Mouse (Mus musculus) thymus, postnatal 10 days (tissue): Measurements from ENCODE around the gene Atp11a.

Experiments
- DNase-seq, 2 experiments: peaks; one replicate each; pipeline ENCODE4 v3.0.0; 2021; ENCODE audit warnings: low spot score in 2 of 2

Atp11a gene

GRCm38 (mm10) chr8:12906597-12906996, 149.8 kb downstream of the Atp11a start:
- DNase-seq, result no peak

- DNase-seq, result no peak
Observed at GRCm38 (mm10) chr8:12907730-12908129, 150.9 kb downstream of the Atp11a start.

DNA sequence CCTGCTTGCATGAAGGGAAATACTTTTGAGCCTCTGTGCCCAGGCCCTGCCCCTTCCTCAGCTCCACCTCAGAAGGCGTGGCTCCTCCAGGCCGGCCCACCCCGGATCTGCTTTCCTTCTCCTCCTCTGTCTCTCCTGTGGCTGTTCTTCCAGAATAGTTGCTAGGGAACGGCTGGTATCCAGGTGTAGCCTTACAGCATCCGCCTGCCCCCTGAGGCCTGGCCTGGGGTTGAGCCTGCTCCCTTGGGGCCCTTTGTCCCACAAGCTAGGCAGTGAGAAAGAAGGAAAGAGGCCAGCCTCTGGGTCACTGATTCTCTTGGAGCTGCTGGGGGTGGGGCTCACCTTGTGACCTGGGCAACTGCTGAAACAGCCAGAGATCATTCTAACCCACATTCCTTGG, 155.2 kb downstream of the Atp11a start:
- DNase-seq, result no peak

GRCm38 (mm10) chr8:12915187-12916006, 158.6 kb downstream of the Atp11a start:
- DNase-seq, result no peak

GRCm38 (mm10) chr8:12916156-12916900, 159.5 kb downstream of the Atp11a start:
- no peak for DNase-seq

DNA sequence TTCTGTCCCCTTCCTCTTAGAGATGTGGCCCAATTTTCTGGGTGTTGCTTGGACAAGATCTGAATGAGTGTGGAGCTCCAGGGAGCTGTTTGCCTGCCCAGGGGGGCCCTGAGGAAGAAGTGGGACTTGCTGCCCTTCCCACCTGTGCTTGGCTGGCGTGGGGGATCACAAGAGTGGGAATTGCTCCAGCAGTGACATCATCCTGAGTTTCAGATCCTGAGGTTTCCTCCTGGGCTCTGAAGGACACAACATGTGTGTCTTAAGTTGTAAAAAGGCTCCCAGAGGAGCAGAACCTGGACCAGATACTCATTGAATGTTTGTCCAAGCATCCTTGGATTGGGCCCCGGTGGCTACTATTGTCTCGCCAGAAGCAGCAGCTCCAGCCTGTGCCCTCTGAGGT, 160.2 kb downstream of the Atp11a start:
- DNase-seq, result no peak

DNA sequence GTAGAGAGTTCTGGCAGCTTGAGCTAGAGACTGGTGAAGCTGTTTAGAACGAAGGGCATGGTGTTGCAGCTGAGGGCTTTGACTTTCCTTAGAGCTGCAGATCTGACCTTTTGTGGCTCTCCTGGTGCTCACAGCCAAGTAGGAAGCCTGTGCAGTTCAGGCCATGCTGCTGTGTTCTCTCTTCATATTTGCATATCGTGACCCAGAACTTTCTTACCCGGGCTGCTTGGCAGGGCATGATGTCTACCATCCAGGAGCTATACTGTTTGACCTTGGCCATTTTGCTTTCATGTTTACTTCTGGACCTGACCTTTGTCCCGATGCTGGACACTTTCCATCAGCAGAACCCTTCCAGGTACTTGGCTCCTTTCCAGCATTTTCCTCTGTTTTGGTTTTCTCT, 161.0 kb downstream of the Atp11a start:
- no peak for DNase-seq
